Mouse (Mus musculus) lung, embryonic 16.5 days (tissue): Measurements from ENCODE around the gene 4930544D05Rik. TPM values are rescaled to one million over a fixed set of nuclear protein-coding genes. Genes with fewer than 3 reads are reported as not detected.
A peak's percentile ranks its signal among the peaks of the same experiment; 100 is the strongest.

Experiments used
- ATAC-seq: fragments of 200-750 bp; cut with Nextera tagmentation; 2 replicates; pipeline ENCODE4 v1.8.0; 2017; ENCODE audit warnings: low read depth, mild to moderate bottlenecking, moderate library complexity
- H3K27ac ChIP-seq: fragments of 300-500 bp; sonication (generic); 2 replicates; pipeline ENCODE4 v1.5.1; 2014; ENCODE audit warnings: mild to moderate bottlenecking, control low read depth, low read length
- H3K27me3 ChIP-seq: fragments of 300-500 bp; sonication (generic); 2 replicates; pipeline ENCODE4 v1.6.1; 2014; ENCODE audit warnings: low read depth, low read length, mixed read lengths; ENCODE audit not compliant: control insufficient read depth, insufficient read depth
- H3K36me3 ChIP-seq: fragments of 300-500 bp; sonication (generic); 2 replicates; pipeline ENCODE4 v1.6.1; 2014; ENCODE audit warnings: low read length; ENCODE audit not compliant: control insufficient read depth, insufficient read depth
- H3K4me1 ChIP-seq: fragments of 300-500 bp; sonication (generic); replicated peaks from 2 replicates; pipeline ENCODE4 v1.6.1; 2014; ENCODE audit warnings: low read length, mixed read lengths; ENCODE audit not compliant: control insufficient read depth, insufficient read depth
- H3K4me2 ChIP-seq: fragments of 300-500 bp; sonication (generic); 2 replicates; pipeline ENCODE4 v1.6.1; 2014; ENCODE audit warnings: low read depth, low read length, control low read depth
- H3K4me3 ChIP-seq: fragments of 300-500 bp; sonication (generic); 2 replicates; pipeline ENCODE4 v1.5.1; 2014; ENCODE audit warnings: mild to moderate bottlenecking, low read length, control low read depth
- H3K9ac ChIP-seq: fragments of 300-500 bp; sonication (generic); 2 replicates; pipeline ENCODE4 v1.6.1; 2014; ENCODE audit warnings: low read length, control low read depth
- H3K9me3 ChIP-seq: fragments of 300-500 bp; sonication (generic); 2 replicates; pipeline ENCODE4 v1.6.1; 2016; ENCODE audit warnings: low read length; ENCODE audit not compliant: control insufficient read depth
- WGBS: fragments of 180-500 bp; shearing (Covaris S2); extraction: QIAGEN DNeasy Blood & Tissue Kit; methylation state at CpG from one replicate; pipeline ENCODE4 v1.1.7; 2014; 5-methylcytosine and 5-hydroxymethylcytosine counted together
- polyA plus RNA-seq: library from polyadenylated mRNA; unstranded; fragments of >200 nt; fragmentation: Nextera tagmentation; extraction: Ambion mirVana; gene quantifications from 2 replicates; pipeline ENCODE4 v1.2.1, GENCODE M21; 2015

The 4930544D05Rik gene
- polyA plus RNA-seq, 1 experiment from 2014 or later: not detected

- Histone ChIP-seq H3K36me3 (no peaks in the 10 kb centered on the region), H3K27ac (no peak overlapping the region), H3K4me2 (no peak overlapping the region), H3K27me3 (no peaks in the 10 kb centered on the region), H3K9ac (no peak overlapping the region), H3K9me3 (no peaks in the 10 kb centered on the region), H3K4me1 (no peaks in the 10 kb centered on the region), H3K4me3 (no peak overlapping the region)
- no peak for ATAC-seq
- 38% methylated on average over 5 of the region's 5 CpGs for WGBS
These were observed 13.9 kb downstream of the 4930544D05Rik start for GRCm38 (mm10) chr11:70629557-70629956.

GRCm38 (mm10) chr11:70630129-70630528 lies 14.5 kb downstream of the 4930544D05Rik start:
- Histone ChIP-seq H3K4me2 (no peak overlapping the region), H3K27me3 (no peaks in the 10 kb centered on the region), H3K27ac (no peak overlapping the region), H3K4me1 (no peaks in the 10 kb centered on the region), H3K9me3 (no peaks in the 10 kb centered on the region), H3K9ac (no peak overlapping the region), H3K4me3 (no peak overlapping the region), H3K36me3 (no peaks in the 10 kb centered on the region)
- ATAC-seq: no peak
- 72% methylated on average over 7 of the region's 7 CpGs for whole genome bisulfite sequencing

GRCm38 (mm10) chr11:70635601-70636000 lies 20.0 kb downstream of the 4930544D05Rik start:
- Histone ChIP-seq H3K27ac (no peak overlapping the region), H3K4me3 (no peak overlapping the region), H3K9me3 (no peaks in the 10 kb centered on the region), H3K4me2 (no peak overlapping the region), H3K4me1 (no peaks in the 10 kb centered on the region), H3K36me3 (no peaks in the 10 kb centered on the region), H3K9ac (no peak overlapping the region), H3K27me3 (no peaks in the 10 kb centered on the region)
- ATAC-seq: no peak
- WGBS: 76% methylated on average over 4 of the region's 4 CpGs

DNA sequence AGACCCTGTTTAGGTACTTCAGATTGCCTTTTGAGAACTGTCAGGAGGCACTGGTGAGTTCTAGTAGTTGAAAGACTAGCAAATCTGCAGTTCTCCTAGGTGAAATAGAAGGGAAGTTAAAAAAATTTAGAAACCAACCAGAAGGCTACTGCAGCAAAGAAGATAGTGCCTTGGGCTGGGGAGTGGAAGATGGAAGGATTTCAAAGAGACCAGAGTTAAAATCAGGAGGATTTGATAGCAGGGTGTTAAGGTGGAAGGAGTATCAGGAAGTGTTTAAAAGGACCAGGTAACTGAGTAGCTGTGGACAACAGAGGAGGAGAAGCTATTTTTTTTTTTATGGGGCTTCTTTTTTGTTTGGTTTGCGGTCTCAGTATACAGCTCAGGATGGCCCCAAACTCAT lies 22.1 kb downstream of the 4930544D05Rik start:
- H3K9ac ChIP-seq: no peak overlapping the region
- H3K4me1 ChIP-seq: no peaks in the 10 kb centered on the region
- no peak overlapping the region for H3K4me3 ChIP-seq
- no peak for ATAC-seq
- no peak overlapping the region for H3K4me2 ChIP-seq
- peaks cover 2% of the 10 kb centered on the region; the same call in 1 of the 2 replicates for H3K36me3 ChIP-seq
- H3K27ac ChIP-seq: no peak overlapping the region
- no peaks in the 10 kb centered on the region for H3K9me3 ChIP-seq
- H3K27me3 ChIP-seq: no peaks in the 10 kb centered on the region
- 100% methylated on average over 1 of the region's 1 CpGs for WGBS

GRCm38 (mm10) chr11:70638293-70638692 lies 22.6 kb downstream of the 4930544D05Rik start:
- no peak for ATAC-seq
- H3K9ac ChIP-seq: no peak overlapping the region
- H3K4me1 ChIP-seq: no peaks in the 10 kb centered on the region
- no peak overlapping the region for H3K4me3 ChIP-seq
- peaks cover 4% of the 10 kb centered on the region; the same call in 1 of the 2 replicates for H3K36me3 ChIP-seq
- no peaks in the 10 kb centered on the region for H3K27me3 ChIP-seq
- H3K27ac ChIP-seq: no peak overlapping the region
- 85% methylated on average over 1 of the region's 1 CpGs for WGBS
- H3K4me2 ChIP-seq: no peak overlapping the region
- no peaks in the 10 kb centered on the region for H3K9me3 ChIP-seq

DNA sequence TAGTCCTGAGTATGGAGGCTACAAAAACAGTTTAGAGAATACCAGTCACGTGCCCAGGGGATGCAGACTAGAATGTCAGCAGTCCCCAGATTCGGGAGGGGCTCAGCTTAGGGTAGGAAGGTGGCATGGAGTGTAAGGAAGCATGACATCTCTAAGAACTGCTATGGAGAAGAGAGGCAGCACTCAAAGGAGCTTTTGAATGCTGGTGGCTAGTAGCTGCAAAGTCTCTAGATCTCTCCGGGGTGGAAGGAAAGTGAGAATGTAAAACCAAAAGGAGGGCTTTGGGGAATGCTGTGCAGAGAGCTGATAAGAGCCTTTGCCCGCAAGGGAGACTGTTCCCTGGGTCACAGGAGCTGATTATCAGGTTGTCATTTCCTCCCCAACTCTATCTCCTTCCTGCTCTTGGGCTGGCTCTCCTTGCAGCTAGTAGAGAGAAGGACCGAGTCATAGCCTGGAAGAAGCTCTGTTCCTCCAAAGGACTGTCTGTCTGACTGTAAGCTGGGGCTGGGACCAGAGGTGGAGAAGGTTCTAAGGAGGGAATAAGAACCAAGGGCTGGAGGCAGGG lies 23.1 kb downstream of the 4930544D05Rik start, which contains the start of gene Gp1ba:
Gene Gp1ba (plus strand): TSS at position 409 of the 565 bp plus-strand sequence.
- H3K27me3 ChIP-seq: no peaks in the 10 kb centered on the region
- no peak within 1 kb of the TSS for H3K27ac ChIP-seq
- H3K9me3 ChIP-seq: no peaks in the 10 kb centered on the region
- no peaks in the 10 kb centered on the region for H3K4me1 ChIP-seq
- 11% methylated on average over 5 of the region's 5 CpGs for WGBS
- peak within 1 kb of the TSS; percentile 5; the same call in 1 of the 2 replicates for H3K9ac ChIP-seq
- no peak within 1 kb of the TSS for H3K4me3 ChIP-seq
- ATAC-seq: no peak
- H3K4me2 ChIP-seq: no peak within 1 kb of the TSS
- H3K36me3 ChIP-seq: peaks cover 4% of the 10 kb centered on the region; the same call in 1 of the 2 replicates

DNA sequence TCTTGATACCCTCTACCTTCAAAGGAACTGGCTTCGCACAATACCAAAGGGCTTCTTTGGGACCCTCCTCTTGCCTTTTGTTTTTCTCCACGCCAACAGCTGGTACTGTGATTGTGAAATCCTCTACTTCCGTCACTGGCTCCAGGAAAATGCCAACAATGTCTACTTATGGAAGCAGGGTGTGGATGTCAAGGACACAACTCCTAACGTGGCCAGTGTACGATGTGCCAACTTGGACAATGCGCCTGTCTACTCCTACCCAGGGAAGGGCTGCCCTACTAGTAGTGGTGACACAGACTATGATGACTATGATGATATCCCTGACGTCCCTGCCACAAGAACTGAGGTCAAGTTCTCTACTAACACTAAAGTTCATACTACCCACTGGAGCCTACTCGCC lies 24.3 kb downstream of the 4930544D05Rik start:
- Histone ChIP-seq H3K9me3 (no peaks in the 10 kb centered on the region), H3K36me3 (peaks cover 13% of the 10 kb centered on the region), H3K4me3 (no peak overlapping the region), H3K27ac (no peak overlapping the region), H3K4me1 (no peaks in the 10 kb centered on the region), H3K9ac (no peak overlapping the region), H3K4me2 (no peak overlapping the region), H3K27me3 (no peaks in the 10 kb centered on the region)
- no peak for ATAC-seq
- WGBS: 78% methylated on average over 8 of the region's 8 CpGs

DNA sequence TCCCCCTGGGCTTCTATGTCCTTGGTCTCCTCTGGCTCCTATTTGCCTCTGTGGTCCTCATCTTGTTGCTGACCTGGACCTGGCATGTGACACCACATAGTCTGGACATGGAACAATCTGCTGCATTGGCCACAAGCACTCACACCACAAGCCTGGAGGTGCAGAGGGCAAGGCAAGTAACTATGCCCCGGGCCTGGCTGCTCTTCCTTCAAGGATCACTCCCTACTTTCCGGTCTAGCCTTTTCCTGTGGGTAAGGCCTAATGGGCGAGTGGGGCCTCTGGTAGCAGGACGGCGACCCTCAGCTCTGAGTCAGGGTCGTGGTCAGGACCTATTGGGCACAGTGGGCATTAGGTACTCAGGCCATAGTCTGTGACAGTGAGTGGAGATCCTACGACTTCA lies 25.6 kb downstream of the 4930544D05Rik start:
- no peak for ATAC-seq
- Histone ChIP-seq H3K9me3 (no peaks in the 10 kb centered on the region), H3K27ac (no peak overlapping the region), H3K27me3 (no peaks in the 10 kb centered on the region), H3K36me3 (peaks cover 13% of the 10 kb centered on the region), H3K4me2 (no peak overlapping the region), H3K4me3 (no peak overlapping the region), H3K9ac (no peak overlapping the region), H3K4me1 (peaks cover 10% of the 10 kb centered on the region)
- WGBS: 79% methylated on average over 7 of the region's 7 CpGs

DNA sequence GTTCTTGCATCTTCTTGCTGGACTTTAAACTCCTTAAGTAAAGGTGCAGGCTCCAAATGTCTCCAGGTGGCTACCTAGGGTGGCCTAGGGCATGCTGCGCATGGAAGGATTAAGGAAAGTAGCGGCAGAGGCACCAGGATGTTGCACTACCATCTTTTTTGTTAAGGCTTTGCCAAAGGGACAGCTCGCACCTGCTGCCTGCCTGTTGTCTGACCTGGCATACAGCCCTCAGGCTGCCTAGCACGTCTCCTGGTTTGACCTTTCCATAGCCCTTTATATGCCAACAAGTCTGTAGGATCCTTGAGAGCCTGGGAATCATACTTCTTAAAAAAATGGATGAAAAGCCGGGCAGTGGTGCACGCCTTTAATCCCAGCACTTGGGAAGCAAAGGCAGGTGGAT lies 27.4 kb downstream of the 4930544D05Rik start:
- 88% methylated on average over 6 of the region's 6 CpGs for WGBS
- no peaks in the 10 kb centered on the region for H3K27me3 ChIP-seq
- H3K9me3 ChIP-seq: no peaks in the 10 kb centered on the region
- no peak overlapping the region for H3K9ac ChIP-seq
- no peak for ATAC-seq
- H3K4me3 ChIP-seq: no peak overlapping the region
- H3K27ac ChIP-seq: no peak overlapping the region
- peaks cover 13% of the 10 kb centered on the region for H3K36me3 ChIP-seq
- H3K4me1 ChIP-seq: peaks cover 10% of the 10 kb centered on the region
- H3K4me2 ChIP-seq: no peak overlapping the region
